Mouse (Mus musculus): ENCODE results near the gene Itga2b.

DNA sequence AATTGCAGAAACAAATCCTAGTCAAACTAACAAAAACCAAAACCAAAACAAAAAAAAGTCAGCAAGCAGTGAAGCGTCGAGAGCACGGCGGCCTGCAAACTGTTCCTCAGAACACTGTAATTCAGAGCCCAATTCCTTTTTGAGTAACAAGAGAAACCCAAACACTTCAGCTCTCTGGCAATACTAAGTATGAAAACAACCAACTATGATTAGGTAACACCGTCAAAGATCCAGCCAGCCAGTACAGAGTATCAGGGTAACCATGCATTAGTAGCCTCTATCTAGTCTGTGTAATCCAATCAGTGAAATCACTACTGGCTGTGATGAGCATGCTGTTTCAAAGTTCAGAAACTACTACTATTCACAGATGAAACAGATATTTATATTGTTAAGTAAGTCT, 25.8 kb upstream of the Itga2b start:
- TF ChIP-seq CTCF (IDR thresholded peaks at IDR 0.05; ENCODE audit: low read depth, low read length) (no peak), GATA2 (IDR thresholded peaks at IDR 0.05; ENCODE audit: borderline replicate concordance, low read depth, low read length) (no peak), GATA1 (IDR thresholded peaks at IDR 0.05; ENCODE audit: borderline replicate concordance, low read length) (no peak), POLR2AphosphoS5 (IDR thresholded peaks at IDR 0.05; ENCODE audit: insufficient replicate concordance, low read depth, low read length) (no peak)
